Mouse (Mus musculus) fat pad, adult 2 months (tissue): Measurements from ENCODE around the gene Gm28048.

Experiments used
- DNase-seq: peaks from one replicate; pipeline ENCODE4 v3.0.0-alpha.2; 2011; ENCODE audit warnings: low read depth, low spot score; ENCODE audit errors: extremely low read depth

Gene Gm28048

GRCm38 (mm10) chr11:22981984-22982757 lies at the start of gene Gm28048, which contains the start of gene Commd1:
Gm28048 (minus strand) TSS chr11:22982090.
Commd1 (minus strand) TSS chr11:22982382.
- peak; percentile 30 for DNase-seq

- DNase-seq: no peak
Observed at GRCm38 (mm10) chr11:23029399-23029798, 47.5 kb upstream of the Gm28048 start.

GRCm38 (mm10) chr11:23028957-23029356 lies 47.1 kb upstream of the Gm28048 start:
- no peak for DNase-seq

- no peak for DNase-seq
Observed at GRCm38 (mm10) chr11:23024169-23024568, 42.3 kb upstream of the Gm28048 start.

GRCm38 (mm10) chr11:23023155-23023554 lies 41.3 kb upstream of the Gm28048 start:
- DNase-seq: no peak

- DNase-seq: no peak
Observed at GRCm38 (mm10) chr11:23020841-23021240, 39.0 kb upstream of the Gm28048 start.

- no peak for DNase-seq
Observed at GRCm38 (mm10) chr11:23020116-23020770, 38.4 kb upstream of the Gm28048 start.

GRCm38 (mm10) chr11:23017943-23018342 lies 36.1 kb upstream of the Gm28048 start:
- no peak for DNase-seq

- no peak for DNase-seq
Observed at GRCm38 (mm10) chr11:23014996-23015395, 33.1 kb upstream of the Gm28048 start.

GRCm38 (mm10) chr11:23013580-23014294 lies 31.8 kb upstream of the Gm28048 start:
- DNase-seq: peak; percentile 74

GRCm38 (mm10) chr11:23013096-23013495 lies 31.2 kb upstream of the Gm28048 start:
- no peak for DNase-seq

GRCm38 (mm10) chr11:23008824-23009200 lies 26.9 kb upstream of the Gm28048 start:
- no peak for DNase-seq

- no peak for DNase-seq
Observed at GRCm38 (mm10) chr11:23008181-23008823, 26.4 kb upstream of the Gm28048 start.

- DNase-seq: peak; percentile 56
Observed at GRCm38 (mm10) chr11:23007481-23008180, 25.7 kb upstream of the Gm28048 start, which contains the start of gene Fam161a. Fam161a (plus strand) TSS chr11:23007531.

GRCm38 (mm10) chr11:23007166-23007480 lies 25.2 kb upstream of the Gm28048 start:
- DNase-seq: no peak

- DNase-seq: no peak
Observed at GRCm38 (mm10) chr11:23005276-23005675, 23.4 kb upstream of the Gm28048 start.

GRCm38 (mm10) chr11:22998308-22998707 lies 16.4 kb upstream of the Gm28048 start:
- no peak for DNase-seq

GRCm38 (mm10) chr11:22995461-22995860 lies 13.6 kb upstream of the Gm28048 start:
- no peak for DNase-seq

GRCm38 (mm10) chr11:22994271-22994670 lies 12.4 kb upstream of the Gm28048 start:
- DNase-seq: no peak

GRCm38 (mm10) chr11:22991218-22991835 lies 9.4 kb upstream of the Gm28048 start:
- no peak for DNase-seq
